Comparison of ENCODE assay signal across 15 mouse cellular contexts in genomic region chr8:18490620-18491019, GRCm38 (mm10).
A peak's percentile ranks its signal among the peaks of the same experiment; 100 is the strongest.
DNase-seq lines count a peak whose midpoint lies in the region.
"Had no signal": no experiment of that assay in that cellular context is flagged by ENCODE, and none has a peak within 500 bp of the region (broad histone marks: within the 10 kb centered on the region; RNA-seq: fewer than 3 reads in every experiment).

No protein-coding gene starts in this region.

- peak; percentile 1 to 47 for DNase-seq in frontal cortex, adult 2 months (ENCODE audit: extremely low spot score in 1 of 2, low spot score in 1 of 2)
- DNase-seq in frontal cortex, postnatal 25 days (ENCODE audit: low spot score in 2 of 2): no peak
- peak; percentile 10 for DNase-seq in right cerebral cortex, adult 18-20 months
- DNase-seq in right cerebral cortex, postnatal 14 days: no peak
- DNase-seq in telencephalon, adult 2 months (ENCODE audit: low read depth, low spot score): peak; percentile 32
- DNase-seq in thymus, postnatal 4 days: no peak
- DNase-seq: adrenal gland, adult 2 months; adrenal gland, postnatal 10 days; adrenal gland, postnatal 25 days; cerebellum, adult 11-12 months; cerebellum, adult 2 months; cerebellum, adult 9-11 months; cerebellum, postnatal 14 days; cerebellum, postnatal 36 days; embryo, embryonic 11 days had no signal

Comparison
In these comparisons a context has a peak if more than half of its experiments do, and no peak if none do; other contexts are left out.
1. DNase-seq: peak in frontal cortex, adult 2 months (2 of 2), right cerebral cortex, adult 18-20 months (single experiment) and telencephalon, adult 2 months (single experiment); none in frontal cortex, postnatal 25 days (0 of 2), right cerebral cortex, postnatal 14 days (single experiment) and thymus, postnatal 4 days (single experiment).